Mouse (Mus musculus) lung, postnatal 0 days (tissue): Measurements from ENCODE around the gene Hectd1. TPM values are rescaled to one million over a fixed set of nuclear protein-coding genes. Genes with fewer than 3 reads are reported as not detected.

Source experiments
- ATAC-seq: fragments of 200-750 bp; cut with Nextera tagmentation; 2 replicates; pipeline ENCODE4 v1.8.0; 2017; ENCODE audit warnings: moderate library complexity
- DNase-seq: peaks from one replicate; pipeline ENCODE4 v3.0.0-alpha.2; 2016; ENCODE audit warnings: low spot score
- H3K27ac ChIP-seq: fragments of 300-500 bp; sonication (generic); 2 replicates; pipeline ENCODE4 v1.5.1; 2014; ENCODE audit warnings: antibody characterized with exemption, mild to moderate bottlenecking, low read length, mixed read lengths
- H3K27me3 ChIP-seq: fragments of 300-500 bp; sonication (generic); replicated peaks from 2 replicates; pipeline ENCODE4 v1.6.1; 2014; ENCODE audit warnings: low read length, mixed read lengths; ENCODE audit not compliant: insufficient read depth
- H3K36me3 ChIP-seq: fragments of 300-500 bp; sonication (generic); 2 replicates; pipeline ENCODE4 v1.6.1; 2014; ENCODE audit warnings: low read length, mixed read lengths; ENCODE audit not compliant: insufficient read depth
- H3K4me1 ChIP-seq: fragments of 300-500 bp; sonication (generic); 2 replicates; pipeline ENCODE4 v1.6.1; 2014; ENCODE audit warnings: antibody characterized with exemption, low read depth, low read length, mixed read lengths; ENCODE audit not compliant: insufficient read depth
- H3K4me2 ChIP-seq: fragments of 300-500 bp; sonication (generic); replicated peaks from 2 replicates; pipeline ENCODE4 v1.6.1; 2014; ENCODE audit warnings: low read depth, mild to moderate bottlenecking, low read length, moderate library complexity, mixed read lengths
- H3K4me3 ChIP-seq: fragments of 300-500 bp; sonication (generic); 2 replicates; pipeline ENCODE4 v1.5.1; 2014; ENCODE audit warnings: low read depth, low read length
- H3K9ac ChIP-seq: fragments of 300-500 bp; sonication (generic); replicated peaks from 2 replicates; pipeline ENCODE4 v1.6.1; 2014; ENCODE audit warnings: low read depth, mild to moderate bottlenecking
- H3K9me3 ChIP-seq: fragments of 300-500 bp; sonication (generic); 2 replicates; pipeline ENCODE4 v1.6.1; 2016; ENCODE audit warnings: low read length, mixed read lengths
- CTCF ChIP-seq: IDR thresholded peaks from 2 replicates; pipeline ENCODE4 v1.5.1; 2016; ENCODE audit warnings: antibody characterized with exemption, mild to moderate bottlenecking
- EP300 ChIP-seq: IDR thresholded peaks from 2 replicates; pipeline ENCODE4 v1.6.1; 2016; ENCODE audit warnings: antibody characterized with exemption, mild to moderate bottlenecking, control low read depth
- WGBS: fragments of 180-500 bp; shearing (Covaris S2); extraction: QIAGEN DNeasy Blood & Tissue Kit; methylation state at CpG from one replicate; pipeline ENCODE4 v1.1.7; 2014; 5-methylcytosine and 5-hydroxymethylcytosine counted together
- polyA plus RNA-seq: library from polyadenylated mRNA; unstranded; fragments of >200 nt; fragmentation: Nextera tagmentation; extraction: Ambion mirVana; gene quantifications from 2 replicates; pipeline ENCODE4 v1.2.1, GENCODE M21; 2015

The Hectd1 gene
- polyA plus RNA-seq, 1 experiment from 2014 or later: 27.5 TPM

DNA sequence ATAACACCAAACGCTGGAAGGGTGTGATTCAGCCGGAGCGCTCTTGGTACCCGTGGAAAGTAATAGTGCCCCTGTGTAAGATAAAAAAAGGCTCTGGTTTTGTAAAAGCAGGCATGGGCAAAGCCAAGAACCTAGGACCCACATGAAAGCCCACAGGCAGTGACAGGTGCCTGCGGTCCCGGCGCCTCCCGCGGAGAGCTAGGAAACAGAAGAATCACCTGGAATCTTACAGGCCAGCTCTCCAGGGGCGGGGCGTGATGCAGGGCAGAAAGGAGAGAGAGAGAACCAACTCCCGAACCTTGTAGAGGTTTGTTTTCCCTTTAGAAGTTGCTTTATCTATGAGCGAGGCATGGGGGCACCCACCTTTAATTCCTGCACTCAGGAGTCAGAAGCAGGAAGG, 2.6 kb upstream of the Hectd1 start:
- Histone ChIP-seq H3K27ac (no peak overlapping the region), H3K4me1 (peaks cover 7% of the 10 kb centered on the region; the same call in 1 of the 2 replicates), H3K4me2 (no peak overlapping the region), H3K9ac (no peak overlapping the region), H3K36me3 (no peaks in the 10 kb centered on the region), H3K9me3 (no peaks in the 10 kb centered on the region), H3K27me3 (no peaks in the 10 kb centered on the region), H3K4me3 (no peak overlapping the region)
- DNase-seq (no peak), ATAC-seq (no peak)
- TF ChIP-seq EP300 (no peak), CTCF (no peak)
- 87% methylated on average over 13 of the region's 13 CpGs for WGBS

DNA sequence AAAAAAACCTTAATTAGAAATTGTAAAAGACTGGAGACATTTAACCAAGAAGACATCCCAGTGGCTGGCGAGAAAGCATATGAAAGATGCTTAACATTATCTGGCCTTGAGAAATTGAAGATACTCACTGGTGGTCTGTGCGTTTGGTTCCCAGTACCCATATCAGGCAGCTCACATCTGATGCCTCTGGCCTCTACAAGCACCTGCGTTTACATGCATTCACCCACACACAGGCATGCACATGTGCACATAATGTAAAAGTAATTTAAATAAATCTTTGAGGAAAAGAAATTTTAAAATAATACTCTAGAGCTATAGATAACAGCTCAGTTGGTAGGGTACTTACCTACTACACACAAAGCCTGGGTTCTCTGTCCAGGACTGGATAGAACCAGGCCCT, 2.0 kb upstream of the Hectd1 start:
- H3K4me1 ChIP-seq: peaks cover 7% of the 10 kb centered on the region; the same call in 1 of the 2 replicates
- H3K27ac ChIP-seq: no peak overlapping the region
- H3K9me3 ChIP-seq: no peaks in the 10 kb centered on the region
- no peaks in the 10 kb centered on the region for H3K36me3 ChIP-seq
- ATAC-seq (no peak), DNase-seq (no peak)
- no peaks in the 10 kb centered on the region for H3K27me3 ChIP-seq
- no peak overlapping the region for H3K9ac ChIP-seq
- no peak overlapping the region for H3K4me3 ChIP-seq
- WGBS: 98% methylated on average over 3 of the region's 3 CpGs
- no peak overlapping the region for H3K4me2 ChIP-seq
- no peak for TF ChIP-seq CTCF
- TF ChIP-seq EP300: no peak

DNA sequence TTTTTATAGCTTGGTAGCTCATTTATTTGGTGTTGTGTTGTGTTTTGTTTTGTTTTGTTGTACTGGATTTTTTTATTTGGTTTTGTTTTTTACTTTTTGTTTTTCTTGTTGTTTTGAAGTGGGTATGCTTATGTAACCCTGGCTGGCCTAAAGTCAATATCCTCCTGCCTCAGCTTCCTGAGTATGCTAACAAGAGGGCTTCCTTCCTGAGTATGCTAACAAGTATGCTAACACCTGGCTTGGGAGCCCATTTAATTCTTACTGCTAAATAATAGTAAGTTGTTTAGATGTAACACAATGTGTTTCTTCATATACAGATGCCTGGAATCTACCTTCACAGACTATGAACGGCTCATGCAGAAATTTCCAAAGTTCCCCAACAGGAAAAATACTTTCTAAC, 1.3 kb upstream of the Hectd1 start:
- Histone ChIP-seq H3K9me3 (no peaks in the 10 kb centered on the region), H3K4me1 (peaks cover 7% of the 10 kb centered on the region; the same call in 1 of the 2 replicates), H3K4me2 (peak overlapping the region; percentile 68), H3K36me3 (no peaks in the 10 kb centered on the region), H3K9ac (0 out of 2 replicates have a peak overlapping the region, but pooled peaks have one; percentile 98), H3K27ac (peak overlapping the region; percentile 100; the same call in 1 of the 2 replicates), H3K4me3 (peak overlapping the region; percentile 88; the same call in 1 of the 2 replicates), H3K27me3 (no peaks in the 10 kb centered on the region)
- ATAC-seq (no peak), DNase-seq (peak; percentile 16)
- TF ChIP-seq EP300 (no peak), CTCF (no peak)
- 76% methylated on average over 1 of the region's 1 CpGs for WGBS

DNA sequence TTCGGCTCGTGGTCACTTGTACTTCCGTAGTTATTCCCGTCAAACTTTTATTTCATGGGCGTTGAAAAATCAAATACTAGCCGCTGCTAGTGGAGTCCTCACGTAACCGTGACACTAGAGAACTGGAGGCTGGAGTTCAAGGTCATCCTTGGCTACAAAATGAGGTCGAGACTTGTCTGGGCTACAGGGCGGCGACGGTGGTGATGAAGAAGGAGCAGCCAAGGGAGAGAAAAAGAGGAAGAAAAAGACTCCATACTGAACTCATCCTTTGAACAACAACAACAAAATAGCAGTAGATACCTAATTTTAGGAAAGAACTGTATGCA, 704 bp upstream of the Hectd1 start:
- WGBS: under 1% methylated on average over 12 of the region's 12 CpGs
- peak overlapping the region; percentile 98 for H3K9ac ChIP-seq
- ATAC-seq (no peak), DNase-seq (no peak)
- TF ChIP-seq EP300 (no peak), CTCF (no peak)
- H3K4me1 ChIP-seq: peaks cover 7% of the 10 kb centered on the region; the same call in 1 of the 2 replicates
- H3K27me3 ChIP-seq: no peaks in the 10 kb centered on the region
- H3K36me3 ChIP-seq: peaks cover under 1% of the 10 kb centered on the region; the same call in 1 of the 2 replicates
- no peaks in the 10 kb centered on the region for H3K9me3 ChIP-seq
- peak overlapping the region; percentile 88 for H3K4me3 ChIP-seq
- peak overlapping the region; percentile 68 for H3K4me2 ChIP-seq
- H3K27ac ChIP-seq: peak overlapping the region; percentile 100

DNA sequence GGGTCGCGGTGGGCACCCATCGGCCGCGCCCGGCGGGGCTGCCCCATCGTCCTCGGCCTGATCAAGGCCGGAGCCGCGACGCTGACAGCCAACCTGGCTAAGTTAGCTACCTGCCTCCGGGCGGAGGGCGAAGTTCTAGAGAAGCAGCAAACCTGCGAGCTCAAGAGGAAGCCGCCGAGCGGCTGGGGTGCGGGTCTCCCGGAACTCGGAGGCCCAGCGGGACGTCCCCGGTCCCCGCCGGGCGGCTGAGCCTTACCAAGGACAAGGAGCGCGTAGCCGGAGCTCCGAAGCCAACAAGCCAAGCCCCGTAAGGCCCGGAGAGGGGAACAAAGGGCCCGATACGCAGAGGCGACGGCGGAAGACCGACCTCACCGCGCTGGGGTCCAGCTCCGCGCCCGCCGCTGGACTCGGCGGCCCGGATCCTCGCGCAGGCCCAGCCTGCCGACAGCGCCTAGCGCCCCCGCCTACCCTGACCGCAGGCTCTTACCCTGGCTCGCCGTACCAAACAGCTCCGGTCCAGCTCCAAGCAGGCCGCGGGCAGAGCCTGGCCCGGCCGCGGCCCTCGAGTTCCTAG, 533 bp downstream of the Hectd1 start:
- Histone ChIP-seq H3K9me3 (no peaks in the 10 kb centered on the region), H3K27ac (peak overlapping the region; percentile 100), H3K27me3 (no peaks in the 10 kb centered on the region), H3K4me2 (peak overlapping the region; percentile 68), H3K4me1 (peaks cover 7% of the 10 kb centered on the region; the same call in 1 of the 2 replicates), H3K9ac (peak overlapping the region; percentile 98), H3K4me3 (peak overlapping the region; percentile 88), H3K36me3 (peaks cover 4% of the 10 kb centered on the region; the same call in 1 of the 2 replicates)
- DNase-seq (peak; percentile 66), ATAC-seq (no peak; the same call in 1 of the 2 replicates)
- TF ChIP-seq EP300 (no peak), CTCF (no peak)
- WGBS: under 1% methylated on average over 49 of the region's 66 CpGs

DNA sequence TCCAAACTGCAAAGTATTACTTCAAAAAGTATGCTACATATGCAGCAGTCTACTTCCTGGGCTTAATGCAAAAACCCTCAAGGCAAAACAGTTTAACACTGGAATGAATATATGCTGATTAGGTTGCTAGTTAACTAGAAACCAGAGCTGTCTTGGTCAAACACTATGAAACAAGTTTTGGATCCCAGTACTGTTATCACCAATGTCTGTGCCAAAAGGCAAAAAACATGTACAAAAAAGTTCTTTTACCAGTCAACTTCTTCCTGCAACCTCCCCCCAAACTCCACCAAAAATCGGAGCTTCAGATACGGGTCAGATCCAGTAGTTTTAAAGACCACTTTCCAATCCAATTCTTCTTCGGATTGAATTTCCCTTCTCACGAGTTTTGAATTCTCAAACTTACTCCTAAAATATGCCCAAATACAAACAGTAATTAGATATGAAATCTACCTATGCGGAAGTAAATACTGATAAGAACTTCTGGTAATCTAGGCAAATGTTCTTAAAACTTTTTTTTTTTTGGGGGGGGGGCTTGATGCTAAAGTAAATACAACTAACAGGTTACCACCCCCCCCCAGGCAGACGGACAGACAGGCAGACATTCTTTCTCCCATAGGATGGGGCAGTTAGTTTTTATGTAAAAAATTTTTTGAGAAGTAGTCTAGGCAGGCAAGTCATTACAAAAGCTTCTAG, 1.2 kb downstream of the Hectd1 start:
- ATAC-seq: no peak
- Histone ChIP-seq H3K9me3 (no peaks in the 10 kb centered on the region), H3K4me2 (peak overlapping the region; percentile 68), H3K4me3 (peak overlapping the region; percentile 88), H3K9ac (peak overlapping the region; percentile 98), H3K36me3 (peaks cover 4% of the 10 kb centered on the region; the same call in 1 of the 2 replicates), H3K27ac (peak overlapping the region; percentile 100), H3K27me3 (no peaks in the 10 kb centered on the region), H3K4me1 (peaks cover 7% of the 10 kb centered on the region; the same call in 1 of the 2 replicates)
- TF ChIP-seq EP300 (no peak), CTCF (no peak)
- 7% methylated on average over 6 of the region's 6 CpGs for WGBS
- DNase-seq: no peak
